Mouse (Mus musculus): Measurements from ENCODE around the gene Nell2. TPM values are rescaled to one million over a fixed set of nuclear protein-coding genes. Genes with fewer than 3 reads are reported as not detected.

Nell2 gene
- total and polyA plus RNA-seq, 2 experiments from 2014 or later: 0.11 TPM; not detected in 1

DNA sequence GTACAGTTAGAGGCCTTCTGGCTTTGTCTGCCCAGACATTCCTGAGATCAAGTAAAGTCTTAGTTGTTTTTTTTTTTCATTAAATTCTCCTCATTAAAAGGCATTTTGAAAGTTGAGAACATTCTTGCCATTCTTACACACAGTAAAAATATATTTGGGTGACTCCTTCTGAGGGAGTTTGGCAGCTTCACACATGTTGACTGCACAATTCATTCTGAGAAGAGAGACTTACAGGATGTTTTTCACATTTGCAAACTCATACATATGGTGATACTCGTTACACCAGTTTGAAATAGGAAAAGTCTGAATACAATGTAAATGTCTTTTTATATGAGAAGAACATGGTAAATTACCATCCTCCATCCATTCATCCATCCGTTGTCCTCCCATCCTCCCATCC lies 247.4 kb downstream of the Nell2 start:
- no peaks in the 10 kb centered on the region for H3K4me1 ChIP-seq (ENCODE audit: control insufficient read depth, insufficient read depth)
- H3K27me3 ChIP-seq (ENCODE audit: control insufficient read depth, insufficient read depth, low read length): no peaks in the 10 kb centered on the region
- H3K4me3 ChIP-seq (ENCODE audit: low read depth, low read length): no peak overlapping the region
- WGBS: 78% methylated on average over 2 of the region's 2 CpGs
- TF ChIP-seq EP300 (IDR thresholded peaks at IDR 0.05; ENCODE audit: low read depth) (no peak), CTCF (IDR thresholded peaks at IDR 0.05; ENCODE audit: low read depth) (no peak)
- no peaks in the 10 kb centered on the region for H3K9me3 ChIP-seq (replicated peaks; ENCODE audit: control insufficient read depth, low read length)
- no peaks in the 10 kb centered on the region for H3K36me3 ChIP-seq (replicated peaks; ENCODE audit: control insufficient read depth, insufficient read depth, low read length)
- H3K27ac ChIP-seq (ENCODE audit: low read depth): no peak overlapping the region
- DNase-seq (ENCODE audit: low spot score) (no peak), ATAC-seq (ENCODE audit: insufficient read depth, low read depth) (no peak)
- no peak overlapping the region for H3K4me2 ChIP-seq (ENCODE audit: low read depth, low read length)
- no peak overlapping the region for H3K9ac ChIP-seq (replicated peaks; ENCODE audit: low read depth, low read length)

DNA sequence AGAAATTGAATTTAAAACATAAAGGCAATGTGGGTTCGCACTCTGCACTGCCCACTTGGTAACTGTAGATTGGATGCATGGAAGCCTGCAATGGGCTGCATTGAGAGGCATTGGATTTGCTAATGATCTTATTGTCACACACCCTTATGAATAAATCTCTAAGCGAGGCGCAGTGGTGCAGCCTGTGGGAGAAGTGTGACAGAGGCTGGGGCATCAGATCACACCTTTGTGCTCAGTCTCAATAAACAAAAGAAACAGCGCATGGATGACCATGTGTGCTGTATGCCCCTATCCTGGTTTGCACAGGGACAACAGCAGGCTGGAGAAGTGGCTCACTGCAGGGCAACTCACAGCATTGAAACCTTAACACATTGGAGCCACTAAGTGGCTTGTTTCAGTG lies 250.4 kb downstream of the Nell2 start:
- DNase-seq (ENCODE audit: low spot score): no peak
- no peaks in the 10 kb centered on the region for H3K9me3 ChIP-seq (replicated peaks; ENCODE audit: control insufficient read depth, low read length)
- no peak overlapping the region for H3K9ac ChIP-seq (replicated peaks; ENCODE audit: low read depth, low read length)
- no peaks in the 10 kb centered on the region for H3K36me3 ChIP-seq (replicated peaks; ENCODE audit: control insufficient read depth, insufficient read depth, low read length)
- no peaks in the 10 kb centered on the region for H3K4me1 ChIP-seq (ENCODE audit: control insufficient read depth, insufficient read depth)
- no peak overlapping the region for H3K27ac ChIP-seq (ENCODE audit: low read depth)
- H3K4me3 ChIP-seq (ENCODE audit: low read depth, low read length): no peak overlapping the region
- H3K4me2 ChIP-seq (ENCODE audit: low read depth, low read length): no peak overlapping the region
- no peak for ATAC-seq (ENCODE audit: insufficient read depth, low read depth)
- TF ChIP-seq CTCF (IDR thresholded peaks at IDR 0.05; ENCODE audit: low read depth): no peak
- no peaks in the 10 kb centered on the region for H3K27me3 ChIP-seq (ENCODE audit: control insufficient read depth, insufficient read depth, low read length)
- 84% methylated on average over 4 of the region's 4 CpGs for WGBS

GRCm38 (mm10) chr15:95276556-95276955 lies 251.8 kb downstream of the Nell2 start:
- ATAC-seq (ENCODE audit: insufficient read depth, low read depth): no peak
- no peak overlapping the region for H3K4me2 ChIP-seq (ENCODE audit: low read depth, low read length)
- 82% methylated on average over 3 of the region's 3 CpGs for WGBS

GRCm38 (mm10) chr15:95275553-95275952 lies 252.8 kb downstream of the Nell2 start:
- Histone ChIP-seq H3K4me1 (ENCODE audit: control insufficient read depth, insufficient read depth) (no peaks in the 10 kb centered on the region), H3K4me3 (ENCODE audit: low read depth, low read length) (no peak overlapping the region), H3K36me3 (replicated peaks; ENCODE audit: control insufficient read depth, insufficient read depth, low read length) (no peaks in the 10 kb centered on the region), H3K9ac (replicated peaks; ENCODE audit: low read depth, low read length) (no peak overlapping the region), H3K27me3 (ENCODE audit: control insufficient read depth, insufficient read depth, low read length) (no peaks in the 10 kb centered on the region), H3K9me3 (replicated peaks; ENCODE audit: control insufficient read depth, low read length) (no peaks in the 10 kb centered on the region), H3K4me2 (ENCODE audit: low read depth, low read length) (no peak overlapping the region), H3K27ac (ENCODE audit: low read depth) (no peak overlapping the region)
- no peak for DNase-seq (ENCODE audit: low spot score)
- WGBS: 72% methylated on average over 5 of the region's 5 CpGs
- ATAC-seq (ENCODE audit: insufficient read depth, low read depth): no peak
- no peak for TF ChIP-seq CTCF (IDR thresholded peaks at IDR 0.05; ENCODE audit: low read depth)

More at GRCm38 (mm10) chr15:95276556-95276955, 251.8 kb downstream of the Nell2 start:
- no peak overlapping the region for H3K27ac ChIP-seq (ENCODE audit: low read depth)
- no peak for DNase-seq (ENCODE audit: low spot score)
- H3K9me3 ChIP-seq (replicated peaks; ENCODE audit: control insufficient read depth, low read length): no peaks in the 10 kb centered on the region
- TF ChIP-seq CTCF (IDR thresholded peaks at IDR 0.05; ENCODE audit: low read depth) (no peak), EP300 (IDR thresholded peaks at IDR 0.05; ENCODE audit: low read depth) (no peak)
- no peak overlapping the region for H3K4me3 ChIP-seq (ENCODE audit: low read depth, low read length)
- no peak overlapping the region for H3K9ac ChIP-seq (replicated peaks; ENCODE audit: low read depth, low read length)
- no peaks in the 10 kb centered on the region for H3K36me3 ChIP-seq (replicated peaks; ENCODE audit: control insufficient read depth, insufficient read depth, low read length)
- no peaks in the 10 kb centered on the region for H3K27me3 ChIP-seq (ENCODE audit: control insufficient read depth, insufficient read depth, low read length)
- no peaks in the 10 kb centered on the region for H3K4me1 ChIP-seq (ENCODE audit: control insufficient read depth, insufficient read depth)

DNA sequence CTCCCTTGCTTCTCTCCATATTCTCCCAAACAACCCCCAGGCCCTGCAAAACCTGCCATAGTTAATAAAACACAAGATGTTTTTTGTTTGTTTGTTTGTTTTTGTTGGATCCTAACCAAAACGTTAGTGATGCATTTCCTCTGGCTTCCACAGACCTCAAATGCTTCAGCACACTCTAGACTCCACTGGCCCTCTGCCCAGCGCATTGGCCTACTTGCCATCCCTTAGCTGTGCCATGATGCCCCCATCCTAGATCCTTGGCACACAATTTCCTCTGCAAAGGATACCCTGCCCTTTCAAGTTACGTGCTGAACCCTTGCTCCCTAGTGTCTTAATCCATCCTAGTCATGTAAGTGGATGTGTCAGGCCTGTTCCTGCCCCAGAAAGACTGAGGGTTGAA lies 255.1 kb downstream of the Nell2 start:
- H3K9me3 ChIP-seq (replicated peaks; ENCODE audit: control insufficient read depth, low read length): no peaks in the 10 kb centered on the region
- no peaks in the 10 kb centered on the region for H3K4me1 ChIP-seq (ENCODE audit: control insufficient read depth, insufficient read depth)
- H3K27ac ChIP-seq (ENCODE audit: low read depth): no peak overlapping the region
- 68% methylated on average over 3 of the region's 3 CpGs for WGBS
- no peak overlapping the region for H3K9ac ChIP-seq (replicated peaks; ENCODE audit: low read depth, low read length)
- no peak for DNase-seq (ENCODE audit: low spot score)
- no peak overlapping the region for H3K4me3 ChIP-seq (ENCODE audit: low read depth, low read length)
- H3K36me3 ChIP-seq (replicated peaks; ENCODE audit: control insufficient read depth, insufficient read depth, low read length): no peaks in the 10 kb centered on the region
- TF ChIP-seq CTCF (IDR thresholded peaks at IDR 0.05; ENCODE audit: low read depth) (no peak), EP300 (IDR thresholded peaks at IDR 0.05; ENCODE audit: low read depth) (no peak)
- H3K27me3 ChIP-seq (ENCODE audit: control insufficient read depth, insufficient read depth, low read length): no peaks in the 10 kb centered on the region
- ATAC-seq (ENCODE audit: insufficient read depth, low read depth): no peak
- no peak overlapping the region for H3K4me2 ChIP-seq (ENCODE audit: low read depth, low read length)

GRCm38 (mm10) chr15:95272167-95272566 lies 256.2 kb downstream of the Nell2 start:
- Histone ChIP-seq H3K9ac (replicated peaks; ENCODE audit: low read depth, low read length) (no peak overlapping the region), H3K4me2 (ENCODE audit: low read depth, low read length) (no peak overlapping the region), H3K27me3 (ENCODE audit: control insufficient read depth, insufficient read depth, low read length) (no peaks in the 10 kb centered on the region), H3K9me3 (replicated peaks; ENCODE audit: control insufficient read depth, low read length) (no peaks in the 10 kb centered on the region), H3K4me3 (ENCODE audit: low read depth, low read length) (no peak overlapping the region), H3K36me3 (replicated peaks; ENCODE audit: control insufficient read depth, insufficient read depth, low read length) (no peaks in the 10 kb centered on the region), H3K27ac (ENCODE audit: low read depth) (no peak overlapping the region), H3K4me1 (ENCODE audit: control insufficient read depth, insufficient read depth) (no peaks in the 10 kb centered on the region)
- TF ChIP-seq CTCF (IDR thresholded peaks at IDR 0.05; ENCODE audit: low read depth) (no peak), EP300 (IDR thresholded peaks at IDR 0.05; ENCODE audit: low read depth) (no peak)
- DNase-seq (ENCODE audit: low spot score): no peak
- WGBS: 76% methylated on average over 3 of the region's 3 CpGs
- no peak for ATAC-seq (ENCODE audit: insufficient read depth, low read depth)

Data from heart, postnatal 0 days (tissue).